Mouse (Mus musculus) heart, postnatal 0 days (tissue): Measurements from ENCODE around the gene Ldhc.

ENCODE experiments used
- CTCF ChIP-seq: IDR thresholded peaks from 2 replicates; pipeline ENCODE4 v1.5.1; 2016; ENCODE audit warnings: antibody characterized with exemption, control low read depth, low read depth
- EP300 ChIP-seq: IDR thresholded peaks from 2 replicates; pipeline ENCODE4 v1.6.1; 2016; ENCODE audit warnings: antibody characterized with exemption, low read depth

- TF ChIP-seq CTCF (no peak), EP300 (no peak)
Measured at GRCm38 (mm10) chr7:46899343-46899742, 38.3 kb downstream of the Ldhc start.
